Mouse (Mus musculus): Measurements from ENCODE around the gene Rnf144b. TPM values are rescaled to one million over a fixed set of nuclear protein-coding genes. Genes with fewer than 3 reads are reported as not detected.

Rnf144b gene
- polyA plus RNA-seq, 1 experiment from 2014 or later: 1.3 TPM

DNA sequence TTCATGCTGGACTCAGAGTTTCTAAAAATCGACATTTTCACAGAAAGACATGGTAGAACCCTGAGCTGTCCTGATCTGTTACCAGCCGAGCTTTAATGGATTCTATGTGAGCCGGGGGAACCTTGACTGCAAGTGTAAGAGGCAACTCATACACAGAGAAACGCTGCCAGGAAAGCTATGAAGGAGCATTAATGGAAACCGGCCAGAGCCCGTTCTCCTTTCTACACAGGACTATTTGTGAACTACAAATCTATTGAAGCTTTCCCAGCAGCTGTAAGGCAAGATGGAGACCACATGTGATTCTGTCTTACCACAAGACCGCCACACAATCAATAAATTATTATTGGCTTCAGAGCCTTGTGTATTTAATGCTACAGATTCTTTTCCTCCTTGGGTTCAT is 13.3 kb downstream of the Rnf144b start:
- Histone ChIP-seq H3K27me3 (ENCODE audit: control insufficient read depth, insufficient read depth, low read length) (no peaks in the 10 kb centered on the region), H3K4me3 (ENCODE audit: low read depth, low read length) (no peak overlapping the region), H3K27ac (ENCODE audit: low read depth, low read length) (no peak overlapping the region), H3K4me1 (ENCODE audit: control insufficient read depth, insufficient read depth, low read length) (no peaks in the 10 kb centered on the region), H3K36me3 (ENCODE audit: control insufficient read depth, insufficient read depth, low read length) (no peaks in the 10 kb centered on the region), H3K4me2 (ENCODE audit: low read depth, low read length) (no peak overlapping the region), H3K9me3 (ENCODE audit: control insufficient read depth, low read length) (0 out of 2 replicates have a peak, but pooled peaks cover 4% of the 10 kb centered on the region), H3K9ac (replicated peaks; ENCODE audit: low read depth, low read length) (no peak overlapping the region)
- 85% methylated on average over 7 of the region's 7 CpGs for WGBS
- ATAC-seq (ENCODE audit: low read depth): no peak

DNA sequence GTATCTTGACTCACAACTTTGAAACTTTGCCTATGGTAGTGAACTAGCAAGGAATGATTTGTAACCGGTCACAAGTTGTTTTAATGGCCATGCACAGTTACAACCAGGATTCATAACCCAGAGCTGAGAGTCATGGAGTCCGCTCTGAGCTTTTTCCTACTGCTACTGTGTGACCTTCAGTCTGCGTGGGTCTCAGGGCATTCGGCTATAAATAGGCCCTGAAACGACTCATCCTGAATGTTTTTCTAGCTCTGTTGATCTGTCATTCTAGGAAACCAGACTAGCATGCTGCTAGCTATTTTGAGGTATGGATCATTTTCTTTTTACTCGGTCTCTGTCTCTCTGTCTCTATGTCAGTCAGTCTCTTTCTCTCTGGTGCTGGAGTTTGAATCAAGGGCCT is 20.3 kb downstream of the Rnf144b start:
- Histone ChIP-seq H3K9me3 (ENCODE audit: control insufficient read depth, low read length) (0 out of 2 replicates have a peak, but pooled peaks cover 4% of the 10 kb centered on the region), H3K4me1 (ENCODE audit: control insufficient read depth, insufficient read depth, low read length) (no peaks in the 10 kb centered on the region), H3K27me3 (ENCODE audit: control insufficient read depth, insufficient read depth, low read length) (no peaks in the 10 kb centered on the region), H3K36me3 (ENCODE audit: control insufficient read depth, insufficient read depth, low read length) (no peaks in the 10 kb centered on the region), H3K27ac (ENCODE audit: low read depth, low read length) (no peak overlapping the region), H3K4me2 (ENCODE audit: low read depth, low read length) (no peak overlapping the region), H3K9ac (replicated peaks; ENCODE audit: low read depth, low read length) (no peak overlapping the region), H3K4me3 (ENCODE audit: low read depth, low read length) (no peak overlapping the region)
- ATAC-seq (ENCODE audit: low read depth): no peak
- 82% methylated on average over 6 of the region's 6 CpGs for WGBS

DNA sequence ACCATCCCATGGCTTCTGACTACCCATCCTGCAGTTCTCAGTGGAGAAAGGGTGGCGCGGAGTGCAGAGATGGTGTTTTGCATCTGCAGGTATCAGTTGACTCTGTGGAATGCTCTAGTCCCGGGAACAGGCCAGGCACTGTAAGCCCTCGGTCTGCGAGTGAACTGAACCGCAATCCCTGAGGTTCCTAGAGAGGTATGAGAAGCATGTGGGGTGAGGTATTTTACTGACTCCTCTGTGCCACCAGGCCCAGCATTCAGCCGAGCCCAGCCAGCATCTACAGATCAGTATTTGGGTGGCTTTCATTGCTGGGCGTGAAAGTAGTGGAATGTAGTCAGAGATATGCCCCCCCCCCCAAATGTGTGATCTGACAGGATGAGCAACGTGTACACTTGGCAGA is 23.5 kb downstream of the Rnf144b start:
- no peaks in the 10 kb centered on the region for H3K27me3 ChIP-seq (ENCODE audit: control insufficient read depth, insufficient read depth, low read length)
- H3K27ac ChIP-seq (ENCODE audit: low read depth, low read length): no peak overlapping the region
- ATAC-seq (ENCODE audit: low read depth): no peak
- H3K9ac ChIP-seq (replicated peaks; ENCODE audit: low read depth, low read length): no peak overlapping the region
- H3K9me3 ChIP-seq (ENCODE audit: control insufficient read depth, low read length): no peaks in the 10 kb centered on the region
- no peaks in the 10 kb centered on the region for H3K4me1 ChIP-seq (ENCODE audit: control insufficient read depth, insufficient read depth, low read length)
- H3K4me2 ChIP-seq (ENCODE audit: low read depth, low read length): no peak overlapping the region
- no peaks in the 10 kb centered on the region for H3K36me3 ChIP-seq (ENCODE audit: control insufficient read depth, insufficient read depth, low read length)
- 84% methylated on average over 9 of the region's 9 CpGs for WGBS
- H3K4me3 ChIP-seq (ENCODE audit: low read depth, low read length): no peak overlapping the region

DNA sequence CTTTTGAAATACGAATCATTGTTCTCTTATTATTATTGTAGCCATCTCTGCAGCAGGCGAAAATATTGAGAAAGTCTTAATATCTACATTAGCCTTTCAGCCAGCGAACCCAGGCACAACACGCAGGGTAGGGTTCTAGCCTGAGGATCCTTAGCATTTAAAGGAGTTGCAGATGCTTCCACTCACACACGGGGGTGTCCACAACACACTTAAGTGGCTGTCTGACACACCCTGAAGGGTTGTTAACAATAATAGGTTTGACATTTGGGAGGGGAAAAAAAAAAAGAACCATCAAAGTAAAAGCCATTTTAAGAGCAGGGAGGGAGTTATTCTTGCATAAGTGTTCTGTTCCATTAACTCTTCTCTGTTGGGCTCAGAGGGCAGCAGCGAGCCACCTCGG is 23.9 kb downstream of the Rnf144b start:
- 72% methylated on average over 7 of the region's 7 CpGs for WGBS
- Histone ChIP-seq H3K9ac (replicated peaks; ENCODE audit: low read depth, low read length) (no peak overlapping the region), H3K27ac (ENCODE audit: low read depth, low read length) (no peak overlapping the region), H3K4me3 (ENCODE audit: low read depth, low read length) (no peak overlapping the region), H3K36me3 (ENCODE audit: control insufficient read depth, insufficient read depth, low read length) (no peaks in the 10 kb centered on the region), H3K27me3 (ENCODE audit: control insufficient read depth, insufficient read depth, low read length) (no peaks in the 10 kb centered on the region), H3K4me2 (ENCODE audit: low read depth, low read length) (no peak overlapping the region), H3K4me1 (ENCODE audit: control insufficient read depth, insufficient read depth, low read length) (no peaks in the 10 kb centered on the region), H3K9me3 (ENCODE audit: control insufficient read depth, low read length) (no peaks in the 10 kb centered on the region)
- no peak for ATAC-seq (ENCODE audit: low read depth)

DNA sequence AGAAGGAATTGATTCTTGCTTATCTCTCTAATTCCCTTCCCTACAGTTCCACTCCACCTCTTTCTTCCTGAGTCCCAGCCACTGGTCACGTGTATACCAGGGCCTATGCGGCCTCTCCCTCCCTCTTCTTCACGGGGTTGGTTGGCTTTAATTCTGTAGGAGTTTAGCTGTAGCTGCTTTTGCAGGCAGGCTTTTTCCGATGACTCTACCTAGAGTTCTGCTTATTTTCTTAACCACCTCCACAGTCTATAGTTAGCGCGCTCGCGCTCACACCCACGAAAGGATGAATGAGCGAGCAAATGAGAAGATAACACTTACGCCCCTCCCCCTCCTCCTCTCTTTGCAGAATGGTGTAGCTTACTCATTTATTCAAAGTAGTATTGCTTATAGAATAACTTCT is 26.1 kb downstream of the Rnf144b start:
- ATAC-seq (ENCODE audit: low read depth): no peak
- WGBS: 67% methylated on average over 11 of the region's 11 CpGs

DNA sequence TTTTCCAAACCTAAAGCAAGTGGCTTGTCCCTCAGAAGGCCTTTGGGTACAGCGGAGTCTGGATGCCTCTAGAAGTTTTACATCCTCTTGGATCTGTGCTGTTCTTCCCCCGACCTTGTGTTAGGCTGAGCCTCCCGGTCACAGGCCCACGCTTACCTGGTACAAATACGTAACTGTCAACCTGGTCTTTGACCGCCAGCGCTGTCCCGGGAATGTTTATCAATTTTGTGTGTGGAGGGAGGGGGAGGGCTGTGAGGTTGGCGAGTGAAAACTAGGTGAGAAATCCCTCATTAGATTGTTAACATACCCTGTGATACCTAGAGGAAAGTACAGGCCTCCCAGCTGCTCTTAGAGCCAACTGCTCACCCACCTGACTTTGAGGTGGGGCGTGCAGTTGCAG is 27.5 kb downstream of the Rnf144b start:
- Histone ChIP-seq H3K27ac (ENCODE audit: low read depth, low read length) (no peak overlapping the region), H3K9me3 (ENCODE audit: control insufficient read depth, low read length) (no peaks in the 10 kb centered on the region), H3K9ac (replicated peaks; ENCODE audit: low read depth, low read length) (no peak overlapping the region), H3K4me1 (ENCODE audit: control insufficient read depth, insufficient read depth, low read length) (no peaks in the 10 kb centered on the region), H3K4me2 (ENCODE audit: low read depth, low read length) (no peak overlapping the region), H3K36me3 (ENCODE audit: control insufficient read depth, insufficient read depth, low read length) (no peaks in the 10 kb centered on the region), H3K4me3 (ENCODE audit: low read depth, low read length) (no peak overlapping the region), H3K27me3 (ENCODE audit: control insufficient read depth, insufficient read depth, low read length) (no peaks in the 10 kb centered on the region)
- ATAC-seq (ENCODE audit: low read depth): no peak
- 96% methylated on average over 10 of the region's 10 CpGs for WGBS

More for the DNA sequence above, 26.1 kb downstream of the Rnf144b start:
- no peaks in the 10 kb centered on the region for H3K27me3 ChIP-seq (ENCODE audit: control insufficient read depth, insufficient read depth, low read length)
- H3K9ac ChIP-seq (replicated peaks; ENCODE audit: low read depth, low read length): no peak overlapping the region
- no peak overlapping the region for H3K4me3 ChIP-seq (ENCODE audit: low read depth, low read length)
- no peaks in the 10 kb centered on the region for H3K4me1 ChIP-seq (ENCODE audit: control insufficient read depth, insufficient read depth, low read length)
- H3K4me2 ChIP-seq (ENCODE audit: low read depth, low read length): no peak overlapping the region
- no peaks in the 10 kb centered on the region for H3K36me3 ChIP-seq (ENCODE audit: control insufficient read depth, insufficient read depth, low read length)
- H3K9me3 ChIP-seq (ENCODE audit: control insufficient read depth, low read length): no peaks in the 10 kb centered on the region
- H3K27ac ChIP-seq (ENCODE audit: low read depth, low read length): no peak overlapping the region

DNA sequence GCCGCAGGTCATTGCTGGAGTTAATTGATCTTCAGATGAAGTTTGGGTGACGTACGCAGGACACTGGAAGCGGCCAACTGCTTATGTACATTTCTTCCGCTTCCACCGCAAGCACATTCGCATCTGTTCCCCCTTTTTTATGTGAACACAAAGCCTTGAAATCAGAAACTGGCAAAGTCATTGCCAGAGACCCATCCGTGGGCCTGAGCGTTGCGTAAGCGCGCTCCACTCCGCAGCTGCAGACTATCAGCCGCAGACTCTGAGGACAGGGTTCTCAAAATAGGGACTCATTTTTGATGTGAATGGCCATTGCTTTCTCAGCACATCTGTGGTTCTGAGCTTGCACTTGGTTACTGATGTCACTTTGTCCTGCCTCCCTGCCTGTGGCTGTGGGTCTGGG is 28.6 kb downstream of the Rnf144b start:
- no peak overlapping the region for H3K27ac ChIP-seq (ENCODE audit: low read depth, low read length)
- H3K4me2 ChIP-seq (ENCODE audit: low read depth, low read length): no peak overlapping the region
- no peak overlapping the region for H3K4me3 ChIP-seq (ENCODE audit: low read depth, low read length)
- no peaks in the 10 kb centered on the region for H3K36me3 ChIP-seq (ENCODE audit: control insufficient read depth, insufficient read depth, low read length)
- ATAC-seq (ENCODE audit: low read depth): no peak
- no peaks in the 10 kb centered on the region for H3K4me1 ChIP-seq (ENCODE audit: control insufficient read depth, insufficient read depth, low read length)
- no peak overlapping the region for H3K9ac ChIP-seq (replicated peaks; ENCODE audit: low read depth, low read length)
- no peaks in the 10 kb centered on the region for H3K9me3 ChIP-seq (ENCODE audit: control insufficient read depth, low read length)
- WGBS: 93% methylated on average over 14 of the region's 14 CpGs
- no peaks in the 10 kb centered on the region for H3K27me3 ChIP-seq (ENCODE audit: control insufficient read depth, insufficient read depth, low read length)

DNA sequence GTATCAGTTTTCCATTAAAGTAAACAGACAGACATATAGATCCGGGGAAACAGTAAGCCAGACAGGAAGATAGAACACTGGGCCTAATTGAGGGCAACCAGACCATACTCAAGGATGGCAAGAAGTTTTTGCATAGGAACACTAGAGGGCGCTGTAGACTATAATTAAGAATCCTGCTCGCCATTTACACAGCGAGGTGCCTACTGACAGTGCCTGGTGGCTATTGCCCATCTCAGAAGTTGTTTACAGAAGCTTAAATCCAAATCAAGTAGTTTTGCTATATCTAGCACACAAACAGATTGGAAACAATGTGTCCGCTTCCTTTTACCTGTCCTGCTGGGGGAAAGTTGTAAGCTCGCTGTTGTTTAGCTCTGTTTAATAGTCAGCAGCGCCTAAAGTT is 29.9 kb downstream of the Rnf144b start:
- ATAC-seq (ENCODE audit: low read depth): peak; percentile 65; the same call in 1 of the 2 replicates
- Histone ChIP-seq H3K36me3 (ENCODE audit: control insufficient read depth, insufficient read depth, low read length) (no peaks in the 10 kb centered on the region), H3K27ac (ENCODE audit: low read depth, low read length) (no peak overlapping the region), H3K9me3 (ENCODE audit: control insufficient read depth, low read length) (no peaks in the 10 kb centered on the region), H3K4me3 (ENCODE audit: low read depth, low read length) (no peak overlapping the region), H3K4me2 (ENCODE audit: low read depth, low read length) (no peak overlapping the region), H3K9ac (replicated peaks; ENCODE audit: low read depth, low read length) (no peak overlapping the region), H3K27me3 (ENCODE audit: control insufficient read depth, insufficient read depth, low read length) (no peaks in the 10 kb centered on the region), H3K4me1 (ENCODE audit: control insufficient read depth, insufficient read depth, low read length) (no peaks in the 10 kb centered on the region)
- WGBS: 31% methylated on average over 7 of the region's 7 CpGs

DNA sequence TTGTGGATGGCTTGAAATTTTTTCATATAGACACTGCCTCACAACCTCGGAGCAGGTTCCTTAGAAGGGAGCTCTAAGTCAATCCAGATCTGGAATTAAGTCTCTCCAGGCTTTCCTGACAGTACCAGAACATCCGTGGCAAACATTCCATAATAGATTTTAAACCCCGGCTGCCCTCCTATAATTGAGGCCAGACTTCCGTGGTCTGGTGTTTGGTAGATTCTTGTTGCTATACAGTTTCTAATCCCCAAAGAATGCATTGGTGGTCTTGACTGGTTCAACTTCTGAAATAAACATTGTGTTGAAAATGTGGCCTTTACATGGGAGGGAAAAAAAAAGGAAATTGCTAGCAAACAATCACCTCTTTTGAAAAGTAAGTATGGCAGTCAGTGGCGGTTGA is 30.8 kb downstream of the Rnf144b start:
- no peak for ATAC-seq (ENCODE audit: low read depth)
- H3K4me2 ChIP-seq (ENCODE audit: low read depth, low read length): no peak overlapping the region
- 75% methylated on average over 5 of the region's 5 CpGs for WGBS
- H3K27ac ChIP-seq (ENCODE audit: low read depth, low read length): no peak overlapping the region
- no peaks in the 10 kb centered on the region for H3K36me3 ChIP-seq (ENCODE audit: control insufficient read depth, insufficient read depth, low read length)
- no peak overlapping the region for H3K4me3 ChIP-seq (ENCODE audit: low read depth, low read length)
- H3K4me1 ChIP-seq (ENCODE audit: control insufficient read depth, insufficient read depth, low read length): no peaks in the 10 kb centered on the region
- no peak overlapping the region for H3K9ac ChIP-seq (replicated peaks; ENCODE audit: low read depth, low read length)
- H3K27me3 ChIP-seq (ENCODE audit: control insufficient read depth, insufficient read depth, low read length): no peaks in the 10 kb centered on the region
- no peaks in the 10 kb centered on the region for H3K9me3 ChIP-seq (ENCODE audit: control insufficient read depth, low read length)

DNA sequence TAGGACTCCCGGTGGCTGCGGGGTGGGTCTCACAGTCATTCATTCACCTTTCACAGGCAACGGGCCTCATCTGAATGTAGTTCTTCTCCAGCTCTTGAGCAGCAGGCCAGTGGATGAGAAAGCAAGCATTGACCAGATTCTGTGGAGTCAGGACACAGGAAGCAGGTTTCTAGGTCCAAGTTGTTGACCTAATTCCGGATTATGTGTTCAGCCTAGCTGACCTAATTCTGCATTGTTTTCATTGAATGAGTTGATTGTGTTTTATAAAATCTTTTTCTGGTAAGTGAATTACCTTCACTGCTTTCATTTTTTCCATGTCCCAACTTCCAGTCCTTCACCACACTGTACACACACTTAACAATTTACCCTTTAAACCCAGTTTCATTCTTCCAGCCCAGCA is 32.4 kb downstream of the Rnf144b start:
- no peak overlapping the region for H3K4me2 ChIP-seq (ENCODE audit: low read depth, low read length)
- ATAC-seq (ENCODE audit: low read depth): no peak
- no peaks in the 10 kb centered on the region for H3K9me3 ChIP-seq (ENCODE audit: control insufficient read depth, low read length)
- H3K36me3 ChIP-seq (ENCODE audit: control insufficient read depth, insufficient read depth, low read length): no peaks in the 10 kb centered on the region
- WGBS: 64% methylated on average over 4 of the region's 4 CpGs
- H3K27me3 ChIP-seq (ENCODE audit: control insufficient read depth, insufficient read depth, low read length): no peaks in the 10 kb centered on the region
- H3K4me3 ChIP-seq (ENCODE audit: low read depth, low read length): no peak overlapping the region
- no peaks in the 10 kb centered on the region for H3K4me1 ChIP-seq (ENCODE audit: control insufficient read depth, insufficient read depth, low read length)
- H3K9ac ChIP-seq (replicated peaks; ENCODE audit: low read depth, low read length): no peak overlapping the region
- H3K27ac ChIP-seq (ENCODE audit: low read depth, low read length): no peak overlapping the region
